Mouse (Mus musculus) monocyte, adult 5-6 weeks (primary cell): ENCODE results near the gene Minar1. TPM values are rescaled to one million over a fixed set of nuclear protein-coding genes. Genes with fewer than 3 reads are reported as not detected.

Experiments used
- ATAC-seq: fragments of 153-309, 156-312 bp; replicated peaks from 2 replicates; pipeline ENCODE4 v1.8.0; 2017; ENCODE audit warnings: mild to moderate bottlenecking; ENCODE audit not compliant: low TSS enrichment, insufficient number of reproducible peaks, severe bottlenecking, poor library complexity, low FRiP score
- total RNA-seq: library from RNA; stranded (forward); fragments of 200-1000, 200-491, 200-594 nt; gene quantifications from 3 replicates; pipeline ENCODE4 v1.2.3, GENCODE M21; 2017

The Minar1 gene
- total RNA-seq = not detected in 3 replicates

DNA sequence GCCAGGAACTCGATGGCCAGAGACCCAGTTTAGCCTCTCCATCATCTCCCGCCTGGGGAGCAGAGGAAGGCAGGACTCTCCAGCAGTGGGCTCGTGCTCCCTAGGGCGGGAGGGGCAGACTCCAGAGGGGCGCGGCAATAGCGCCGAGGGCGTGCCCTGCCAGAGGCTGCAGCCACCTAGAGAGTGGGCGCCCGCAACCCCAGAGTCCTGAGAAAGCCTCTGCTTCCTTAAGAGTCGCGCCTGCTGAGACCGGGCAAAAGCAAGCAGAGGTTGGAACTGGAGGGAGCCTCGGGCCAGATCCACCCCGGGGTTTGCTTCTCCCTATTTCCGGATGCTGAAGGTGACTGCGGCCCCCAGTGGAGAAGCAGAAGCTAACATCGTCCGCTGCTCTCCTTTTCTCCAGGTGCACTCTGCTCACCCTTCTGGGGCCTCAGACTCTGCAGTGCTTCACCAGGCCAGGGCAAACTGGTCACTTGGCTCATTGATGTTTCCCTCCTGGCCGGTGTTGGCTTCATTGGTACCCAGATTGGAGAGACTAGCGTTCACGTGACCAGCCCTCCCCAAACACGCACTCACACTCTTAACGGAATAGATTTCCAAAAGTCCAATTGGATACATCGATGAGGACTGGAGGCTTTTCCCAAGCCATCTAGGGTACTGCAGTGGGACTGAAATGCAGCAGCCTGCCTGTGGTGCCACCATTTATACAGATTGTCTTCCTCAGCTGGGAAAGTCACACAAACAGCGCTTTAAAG is at the start of gene Minar1:
Gene Minar1 (minus strand): TSS at position 120 of the 755 bp plus-strand sequence.
- ATAC-seq = no peak

DNA sequence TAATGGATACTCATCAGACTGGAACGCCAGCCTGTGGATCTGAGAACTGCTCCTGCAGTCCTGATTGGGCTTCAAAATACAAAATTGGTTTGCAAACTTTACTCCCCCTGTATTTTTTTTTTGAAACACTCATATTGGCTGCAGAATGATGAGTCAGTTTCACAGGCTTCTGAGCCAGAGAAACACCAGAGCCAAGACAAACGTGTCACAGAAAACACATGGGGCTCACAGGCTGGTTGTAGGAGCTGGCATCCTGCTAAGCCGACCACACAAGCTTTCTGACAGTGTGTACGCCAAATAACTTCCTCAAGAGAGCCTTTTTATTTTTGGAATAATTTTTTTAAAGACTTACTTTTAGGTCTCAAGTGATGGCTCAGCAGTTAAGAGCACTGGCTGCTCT is 47.0 kb upstream of the Minar1 start:
- no peak for ATAC-seq

GRCm38 (mm10) chr9:89667306-89667942 is 44.5 kb upstream of the Minar1 start:
- ATAC-seq = no peak

GRCm38 (mm10) chr9:89650913-89651312 is 28.0 kb upstream of the Minar1 start:
- ATAC-seq = no peak

- ATAC-seq = no peak
Measured at GRCm38 (mm10) chr9:89637453-89637852, 14.5 kb upstream of the Minar1 start.

DNA sequence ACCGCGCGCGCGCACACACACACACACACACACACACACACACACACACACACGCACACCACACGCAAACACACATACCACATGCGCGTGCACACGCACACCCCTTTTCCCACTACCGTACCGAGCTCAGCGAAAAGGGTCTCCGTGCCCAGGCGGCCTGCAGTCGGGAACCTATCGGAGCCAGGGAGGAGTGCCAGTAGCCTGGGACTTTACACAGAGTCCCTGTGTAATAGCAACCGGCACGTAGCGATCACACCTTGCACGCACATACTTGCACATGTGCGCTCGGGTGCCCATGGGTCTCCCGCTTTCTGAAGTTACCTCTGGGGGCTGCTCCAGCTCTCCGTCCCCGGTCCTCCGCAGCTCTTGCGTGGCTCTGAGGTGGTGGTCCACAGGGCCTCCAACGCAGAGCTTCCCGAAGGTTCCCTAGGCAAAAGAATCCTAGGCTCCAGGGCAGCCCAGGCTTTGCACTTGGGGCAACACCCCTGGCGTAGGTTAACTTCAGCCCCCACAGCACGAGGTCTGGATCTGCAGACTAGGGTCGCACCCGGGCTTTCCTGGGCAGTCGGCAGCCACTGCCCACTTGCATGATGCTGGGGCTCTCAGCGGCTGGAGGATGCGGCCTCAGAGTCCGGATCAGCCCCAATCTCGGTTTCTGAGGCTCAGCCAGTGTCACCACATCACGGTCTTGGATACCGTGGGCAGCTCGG is 474 bp downstream of the Minar1 start:
- ATAC-seq = no peak

DNA sequence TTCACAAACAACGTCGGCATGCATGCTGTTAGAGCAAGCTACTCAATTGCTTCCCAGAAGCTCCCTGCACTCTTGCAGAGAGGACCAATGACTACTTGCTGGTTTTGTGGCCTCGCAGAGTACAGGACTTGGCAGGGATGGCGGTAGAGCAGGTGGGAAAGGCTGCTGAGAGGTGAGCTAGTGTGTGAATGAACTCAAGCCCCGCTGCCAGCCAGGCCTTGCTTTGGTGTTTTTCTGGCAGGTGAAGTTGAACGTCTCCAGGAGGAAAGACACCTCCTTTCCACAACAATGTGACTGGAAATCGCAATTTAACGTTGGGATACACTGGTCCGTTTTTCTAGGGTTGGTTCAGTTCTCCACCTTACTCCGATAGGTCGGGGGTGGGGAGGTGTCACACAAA is 1.2 kb downstream of the Minar1 start:
- no peak for ATAC-seq

DNA sequence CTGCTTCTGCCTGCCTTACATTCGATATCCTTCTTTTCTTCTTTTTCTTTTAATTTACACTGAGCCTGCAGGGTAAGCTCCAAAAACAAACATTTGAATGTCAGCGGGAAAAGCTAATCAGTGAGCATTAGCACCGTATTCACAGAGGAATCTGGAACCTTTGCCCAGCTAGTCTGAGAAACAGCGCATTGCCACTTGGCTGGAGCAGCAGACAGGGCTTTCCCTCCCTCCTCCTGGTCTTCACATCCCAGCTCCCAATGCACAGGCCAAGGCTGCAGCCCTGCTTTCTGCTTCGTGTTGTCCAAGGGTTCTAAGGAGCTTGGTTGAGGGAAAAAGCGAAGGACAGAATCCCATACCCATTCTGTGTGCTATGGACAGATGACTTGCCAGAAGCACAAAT is 2.6 kb downstream of the Minar1 start:
- ATAC-seq = no peak

GRCm38 (mm10) chr9:89616946-89617345 is 6.0 kb downstream of the Minar1 start:
- no peak; the same call in 1 of the 2 replicates for ATAC-seq

GRCm38 (mm10) chr9:89610592-89610991 is 12.3 kb downstream of the Minar1 start:
- no peak for ATAC-seq

DNA sequence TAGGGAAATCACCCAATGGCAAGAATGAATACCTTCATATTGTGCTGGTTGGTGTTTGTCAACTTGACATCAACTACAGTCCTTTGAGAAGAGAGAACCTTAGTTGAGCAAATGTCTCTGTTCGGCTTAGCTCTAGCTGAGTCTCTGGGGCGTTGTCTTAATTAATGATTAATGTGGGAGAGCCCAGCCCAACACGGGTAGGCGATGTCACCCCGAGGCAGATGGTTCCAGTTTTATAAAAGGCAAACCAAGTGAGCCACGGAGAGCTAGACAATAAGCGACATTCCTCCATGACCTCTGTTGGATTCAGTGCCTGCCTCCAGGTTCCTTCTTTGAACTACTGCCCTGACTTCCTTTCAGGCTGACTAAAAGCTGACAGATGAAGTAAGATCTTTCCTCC is 15.6 kb downstream of the Minar1 start:
- ATAC-seq = no peak

- no peak for ATAC-seq
Measured at GRCm38 (mm10) chr9:89606256-89606655, 16.7 kb downstream of the Minar1 start.

DNA sequence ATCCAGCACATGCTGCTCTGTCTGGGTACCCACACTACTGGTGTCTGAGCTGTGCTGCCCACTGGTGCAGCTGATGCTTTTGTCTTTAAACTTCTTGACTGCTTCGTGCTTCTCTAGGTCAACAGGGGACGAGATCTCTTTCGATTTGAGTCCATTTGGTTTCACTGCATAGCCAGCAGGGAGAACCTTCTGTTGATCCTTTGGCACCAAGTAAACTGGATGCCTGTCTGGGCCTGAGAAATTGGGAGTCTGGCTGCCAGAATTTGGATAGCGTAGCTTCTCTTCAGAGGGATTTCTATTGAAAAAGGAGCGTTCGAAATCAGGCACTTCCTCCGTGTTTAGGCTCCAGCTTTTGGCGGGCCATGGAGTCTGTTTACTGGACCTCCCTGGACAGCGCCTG is 21.0 kb downstream of the Minar1 start:
- no peak for ATAC-seq

GRCm38 (mm10) chr9:89600677-89601076 is 22.2 kb downstream of the Minar1 start:
- no peak for ATAC-seq

DNA sequence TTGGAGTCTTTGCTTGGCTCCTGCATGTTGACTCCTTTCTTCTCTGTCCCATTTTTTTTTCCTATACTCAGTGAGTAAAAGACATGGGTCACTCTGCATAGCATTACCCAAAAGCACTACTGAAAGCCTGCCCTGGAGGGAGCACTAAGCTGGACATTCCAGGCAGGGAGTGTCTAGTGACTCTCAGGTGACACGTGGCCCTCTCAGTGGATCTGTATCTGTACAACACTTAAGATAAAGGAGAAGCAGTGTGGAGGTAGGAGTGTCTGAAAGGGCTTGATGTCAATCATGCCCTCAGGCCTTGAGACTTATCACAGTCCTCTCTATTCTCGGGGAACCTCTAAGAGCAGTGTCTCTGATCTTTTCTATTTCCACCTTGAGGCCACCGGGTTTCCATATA is 25.9 kb downstream of the Minar1 start:
- no peak for ATAC-seq

DNA sequence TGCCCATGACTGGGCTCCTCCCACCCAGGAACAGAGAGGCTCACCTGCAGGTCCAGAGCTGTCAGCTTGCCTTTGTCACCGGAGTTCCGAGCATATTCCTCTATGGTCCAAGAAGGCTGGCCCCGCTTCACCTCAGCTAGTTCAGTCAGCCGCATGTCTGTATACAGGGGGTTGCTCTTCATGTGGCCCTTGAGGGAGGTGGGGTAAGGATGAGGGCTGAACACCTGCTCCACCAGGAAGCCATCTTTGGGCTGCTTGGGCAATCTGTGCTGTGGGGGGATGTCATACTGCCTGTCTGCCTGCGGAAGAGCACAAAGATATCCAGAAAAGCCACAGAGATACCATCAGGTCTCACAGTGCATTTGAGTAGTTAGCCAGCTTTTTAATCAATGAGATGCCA is 26.5 kb downstream of the Minar1 start:
- ATAC-seq = no peak

- no peak for ATAC-seq
Measured at GRCm38 (mm10) chr9:89592391-89592790, 30.5 kb downstream of the Minar1 start.

DNA sequence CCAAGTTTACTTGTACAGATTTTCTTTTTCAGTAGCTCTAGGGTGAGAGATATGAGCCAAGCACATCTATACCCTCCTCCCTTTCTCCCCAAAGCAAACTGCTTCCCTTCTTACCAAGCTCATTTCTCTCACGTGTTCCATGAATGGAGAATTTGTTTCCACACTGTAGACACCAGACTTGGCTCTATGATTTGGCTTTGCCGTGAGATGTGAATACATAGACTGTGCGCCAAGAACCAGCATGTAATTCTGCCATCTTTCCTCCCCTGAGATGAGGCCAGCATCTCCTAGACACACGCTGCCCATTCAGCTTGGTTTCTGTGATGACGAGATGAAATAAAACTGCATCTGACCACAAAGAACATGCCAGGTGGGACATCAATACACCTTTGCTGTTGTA is 44.5 kb downstream of the Minar1 start:
- ATAC-seq = no peak

GRCm38 (mm10) chr9:89552663-89553062 is 70.3 kb downstream of the Minar1 start:
- no peak for ATAC-seq
